Mouse (Mus musculus): ENCODE measurements at regions not wholly inside any gene's neighbourhood (a gene's known extent, or its start where the extent isn't known, plus 50 kb on each side); places are given as distances from the start of the nearest gene placed in this dataset.

DNA sequence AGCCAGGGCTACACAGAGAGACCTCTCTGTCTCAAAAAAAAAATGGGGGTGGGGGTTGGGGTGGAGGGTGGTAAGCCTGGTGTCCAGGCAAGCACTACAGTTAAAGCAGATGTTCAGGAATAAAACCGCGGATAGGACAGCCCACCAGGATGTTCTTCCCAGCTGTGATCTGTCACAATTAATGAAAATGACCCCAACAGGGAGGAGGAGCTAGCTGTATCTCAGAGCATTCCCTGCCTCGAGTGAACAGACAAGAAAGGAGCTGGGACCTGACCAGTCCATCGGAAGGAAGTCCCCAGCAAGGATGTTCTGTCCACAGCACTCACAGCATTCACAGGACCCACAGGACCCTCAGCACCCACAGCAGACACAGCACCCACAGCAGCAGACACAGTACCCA is 80.4 kb downstream of the Utp6 start:
- Histone ChIP-seq H3K9me3 (ENCODE audit: control insufficient read depth, low read length) (no peaks in the 10 kb centered on the region), H3K27me3 (ENCODE audit: control insufficient read depth, insufficient read depth, low read length) (no peaks in the 10 kb centered on the region), H3K27ac (ENCODE audit: low read depth, low read length) (no peak overlapping the region), H3K9ac (ENCODE audit: low read length) (no peak overlapping the region), H3K4me2 (ENCODE audit: low read depth) (no peak overlapping the region), H3K36me3 (ENCODE audit: control insufficient read depth, insufficient read depth, low read length) (no peaks in the 10 kb centered on the region), H3K4me1 (ENCODE audit: control insufficient read depth, insufficient read depth, low read length) (no peaks in the 10 kb centered on the region), H3K4me3 (ENCODE audit: low read depth, low read length) (no peak overlapping the region)
- DNase-seq (ENCODE audit: low spot score) (no peak), ATAC-seq (ENCODE audit: insufficient read depth, low FRiP score, low TSS enrichment) (no peak)
- 68% methylated on average over 4 of the region's 4 CpGs for WGBS

DNA sequence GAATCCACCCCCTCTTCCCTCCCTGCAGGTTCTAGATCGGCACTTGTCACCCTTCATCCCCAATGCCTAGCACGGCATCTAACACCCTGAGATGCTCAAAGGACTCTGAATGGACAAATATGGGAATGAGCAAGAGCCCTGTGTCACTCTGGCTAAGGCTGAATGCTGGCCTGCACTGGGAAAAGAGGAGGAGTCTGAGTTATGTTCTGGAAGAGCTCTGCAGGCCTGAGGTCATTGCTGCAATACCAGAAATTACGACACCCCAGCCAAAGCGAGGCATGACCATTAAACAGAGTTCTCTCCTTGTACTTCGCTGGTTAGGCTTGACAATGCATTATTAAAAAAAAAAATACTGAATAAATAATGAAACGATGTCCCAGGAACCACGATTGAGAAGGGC is 84.1 kb downstream of the Utp6 start:
- no peaks in the 10 kb centered on the region for H3K9me3 ChIP-seq (ENCODE audit: control insufficient read depth, low read length)

DNA sequence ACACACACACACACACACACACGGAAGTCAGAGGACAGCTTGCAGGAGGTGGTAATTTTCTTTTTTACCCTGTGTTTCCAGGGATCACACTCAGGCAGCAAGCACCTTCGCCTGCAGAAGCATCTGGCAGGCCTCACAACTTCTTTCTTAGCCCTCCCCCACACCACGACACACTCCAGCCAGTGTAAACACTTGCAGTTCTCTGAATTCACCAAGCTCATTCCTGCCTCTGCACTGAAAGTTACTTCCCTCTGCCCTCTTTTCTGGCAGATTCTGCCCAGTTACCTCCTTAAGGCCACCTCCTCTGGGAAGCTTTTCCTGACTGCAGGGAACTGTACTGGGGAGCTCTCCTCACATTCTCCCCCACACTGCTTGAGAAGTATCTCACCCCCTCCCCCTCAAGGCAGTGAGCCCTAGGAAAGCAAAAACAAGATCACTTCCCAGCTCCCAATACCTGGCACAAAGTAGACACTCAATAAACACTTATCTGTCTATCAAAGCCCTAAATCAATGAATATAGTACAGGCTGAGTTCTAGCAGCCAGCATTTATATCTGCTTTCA is 84.9 kb downstream of the Utp6 start:
- no peak for ATAC-seq (ENCODE audit: insufficient read depth, low FRiP score, low TSS enrichment)
- Histone ChIP-seq H3K36me3 (ENCODE audit: control insufficient read depth, insufficient read depth, low read length) (no peaks in the 10 kb centered on the region), H3K4me1 (ENCODE audit: control insufficient read depth, insufficient read depth, low read length) (no peaks in the 10 kb centered on the region), H3K27me3 (ENCODE audit: control insufficient read depth, insufficient read depth, low read length) (no peaks in the 10 kb centered on the region), H3K27ac (ENCODE audit: low read depth, low read length) (no peak overlapping the region), H3K4me2 (ENCODE audit: low read depth) (no peak overlapping the region), H3K4me3 (ENCODE audit: low read depth, low read length) (no peak overlapping the region), H3K9ac (ENCODE audit: low read length) (no peak overlapping the region), H3K9me3 (ENCODE audit: control insufficient read depth, low read length) (no peaks in the 10 kb centered on the region)
- DNase-seq (ENCODE audit: low spot score) = no peak
- WGBS = 58% methylated on average over 3 of the region's 3 CpGs

More for the DNA sequence above, 84.1 kb downstream of the Utp6 start:
- Histone ChIP-seq H3K4me1 (ENCODE audit: control insufficient read depth, insufficient read depth, low read length) (no peaks in the 10 kb centered on the region), H3K9ac (ENCODE audit: low read length) (no peak overlapping the region), H3K27ac (ENCODE audit: low read depth, low read length) (no peak overlapping the region), H3K4me2 (ENCODE audit: low read depth) (no peak overlapping the region), H3K27me3 (ENCODE audit: control insufficient read depth, insufficient read depth, low read length) (no peaks in the 10 kb centered on the region), H3K36me3 (ENCODE audit: control insufficient read depth, insufficient read depth, low read length) (no peaks in the 10 kb centered on the region), H3K4me3 (ENCODE audit: low read depth, low read length) (no peak overlapping the region)
- 81% methylated on average over 7 of the region's 7 CpGs for WGBS
- DNase-seq (ENCODE audit: low spot score) (no peak), ATAC-seq (ENCODE audit: insufficient read depth, low FRiP score, low TSS enrichment) (no peak)

DNA sequence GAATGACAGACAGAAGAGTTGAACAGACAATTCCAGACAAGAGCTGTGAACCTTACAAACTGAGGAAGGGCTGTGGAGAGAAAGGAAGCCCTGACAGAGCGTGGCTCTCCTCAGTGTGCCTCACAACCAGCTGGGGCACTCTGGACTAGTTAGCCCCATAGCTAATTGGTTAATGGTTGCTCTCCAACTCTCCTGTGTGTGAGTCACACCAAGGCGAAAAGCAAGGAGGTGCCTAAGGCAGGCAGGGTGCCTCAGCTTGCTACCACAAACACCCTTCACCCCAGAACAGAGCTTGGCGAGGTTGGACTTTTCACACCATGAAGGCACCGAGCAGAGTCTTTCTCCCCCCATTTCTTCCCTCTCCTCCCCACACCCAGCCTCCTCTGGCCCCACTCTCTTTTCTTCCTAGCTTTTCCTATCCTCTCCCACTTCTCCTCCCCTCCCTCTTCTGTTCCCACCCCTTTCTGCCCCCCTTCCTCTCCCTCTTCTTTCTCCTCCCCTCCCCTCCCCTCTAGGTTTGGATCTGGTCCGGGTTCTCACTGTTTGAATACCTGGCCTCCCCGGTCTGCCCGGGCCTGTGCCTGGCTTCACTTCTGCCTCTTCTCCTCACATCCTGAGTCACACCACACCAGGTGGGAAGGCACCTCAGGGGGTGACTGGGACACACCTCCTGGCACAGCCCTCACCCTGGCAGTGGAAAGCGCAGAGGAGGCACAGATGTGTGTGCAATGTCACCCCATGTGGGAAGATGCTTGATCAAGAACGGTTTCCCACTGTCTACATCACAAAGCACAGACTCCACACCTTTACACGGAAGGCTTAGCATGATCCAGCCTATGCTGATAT is 90.2 kb downstream of the Utp6 start:
- ATAC-seq (ENCODE audit: insufficient read depth, low FRiP score, low TSS enrichment) (no peak), DNase-seq (ENCODE audit: low spot score) (no peak)
- WGBS = 83% methylated on average over 10 of the region's 10 CpGs
- H3K9me3 ChIP-seq (ENCODE audit: control insufficient read depth, low read length) = no peaks in the 10 kb centered on the region
- no peak overlapping the region for H3K4me2 ChIP-seq (ENCODE audit: low read depth)
- H3K36me3 ChIP-seq (ENCODE audit: control insufficient read depth, insufficient read depth, low read length) = no peaks in the 10 kb centered on the region
- H3K27ac ChIP-seq (ENCODE audit: low read depth, low read length) = no peak overlapping the region
- 0 out of 2 replicates have a peak, but pooled peaks cover 3% of the 10 kb centered on the region for H3K4me1 ChIP-seq (ENCODE audit: control insufficient read depth, insufficient read depth, low read length)
- H3K27me3 ChIP-seq (ENCODE audit: control insufficient read depth, insufficient read depth, low read length) = no peaks in the 10 kb centered on the region
- H3K9ac ChIP-seq (ENCODE audit: low read length) = no peak overlapping the region
- H3K4me3 ChIP-seq (ENCODE audit: low read depth, low read length) = no peak overlapping the region

DNA sequence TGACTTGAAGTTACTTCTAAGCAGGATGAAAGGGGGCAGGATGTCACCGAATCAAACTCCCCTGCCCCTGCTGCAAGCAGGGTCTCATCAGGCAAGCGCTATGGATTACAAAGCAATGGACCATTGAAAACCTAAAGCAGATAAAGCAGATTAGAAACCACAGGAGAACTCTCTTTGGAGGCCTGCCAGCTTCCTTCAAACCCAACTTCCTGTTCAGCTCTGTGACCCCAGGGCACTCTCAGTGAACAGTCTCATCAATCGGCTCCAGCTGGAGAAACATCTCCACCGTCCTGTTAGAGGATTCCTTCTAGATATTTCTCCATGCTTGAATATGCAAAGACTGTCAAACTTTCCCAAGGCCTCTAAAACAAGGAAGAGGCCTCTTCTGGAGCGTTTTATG is 92.0 kb downstream of the Utp6 start:
- Histone ChIP-seq H3K9me3 (ENCODE audit: control insufficient read depth, low read length) (no peaks in the 10 kb centered on the region), H3K4me2 (ENCODE audit: low read depth) (no peak overlapping the region), H3K4me1 (ENCODE audit: control insufficient read depth, insufficient read depth, low read length) (0 out of 2 replicates have a peak, but pooled peaks cover 3% of the 10 kb centered on the region), H3K27me3 (ENCODE audit: control insufficient read depth, insufficient read depth, low read length) (no peaks in the 10 kb centered on the region), H3K4me3 (ENCODE audit: low read depth, low read length) (no peak overlapping the region), H3K27ac (ENCODE audit: low read depth, low read length) (no peak overlapping the region), H3K36me3 (ENCODE audit: control insufficient read depth, insufficient read depth, low read length) (no peaks in the 10 kb centered on the region), H3K9ac (ENCODE audit: low read length) (no peak overlapping the region)
- DNase-seq (ENCODE audit: low spot score) (no peak), ATAC-seq (ENCODE audit: insufficient read depth, low FRiP score, low TSS enrichment) (no peak)
- 66% methylated on average over 5 of the region's 5 CpGs for WGBS

DNA sequence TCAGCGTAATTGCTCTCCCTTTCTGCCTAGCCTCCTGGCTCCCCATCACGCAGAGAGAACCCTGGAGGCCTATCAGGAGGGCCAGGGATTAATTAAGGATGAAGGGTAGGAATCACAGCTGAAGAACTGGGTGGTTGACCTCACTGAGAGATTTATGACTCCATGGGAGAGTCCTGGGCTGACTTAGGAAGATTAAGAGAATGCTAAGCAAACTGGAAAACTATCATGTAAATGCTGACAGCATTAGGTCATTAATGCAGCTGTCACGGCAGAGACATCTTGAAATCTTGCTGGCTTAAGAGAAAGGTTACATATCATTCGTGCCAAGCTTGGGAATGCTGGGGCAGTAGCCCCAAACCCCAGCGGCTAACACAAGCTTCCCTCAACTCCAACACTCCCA is 93.2 kb downstream of the Utp6 start:
- 0 out of 2 replicates have a peak, but pooled peaks cover 3% of the 10 kb centered on the region for H3K4me1 ChIP-seq (ENCODE audit: control insufficient read depth, insufficient read depth, low read length)
- H3K9me3 ChIP-seq (ENCODE audit: control insufficient read depth, low read length) = no peaks in the 10 kb centered on the region
- H3K27me3 ChIP-seq (ENCODE audit: control insufficient read depth, insufficient read depth, low read length) = no peaks in the 10 kb centered on the region
- ATAC-seq (ENCODE audit: insufficient read depth, low FRiP score, low TSS enrichment) = no peak
- no peak overlapping the region for H3K9ac ChIP-seq (ENCODE audit: low read length)
- no peak overlapping the region for H3K4me2 ChIP-seq (ENCODE audit: low read depth)
- DNase-seq (ENCODE audit: low spot score) = no peak
- H3K4me3 ChIP-seq (ENCODE audit: low read depth, low read length) = no peak overlapping the region
- no peaks in the 10 kb centered on the region for H3K36me3 ChIP-seq (ENCODE audit: control insufficient read depth, insufficient read depth, low read length)
- no peak overlapping the region for H3K27ac ChIP-seq (ENCODE audit: low read depth, low read length)
- WGBS = 58% methylated on average over 5 of the region's 5 CpGs

DNA sequence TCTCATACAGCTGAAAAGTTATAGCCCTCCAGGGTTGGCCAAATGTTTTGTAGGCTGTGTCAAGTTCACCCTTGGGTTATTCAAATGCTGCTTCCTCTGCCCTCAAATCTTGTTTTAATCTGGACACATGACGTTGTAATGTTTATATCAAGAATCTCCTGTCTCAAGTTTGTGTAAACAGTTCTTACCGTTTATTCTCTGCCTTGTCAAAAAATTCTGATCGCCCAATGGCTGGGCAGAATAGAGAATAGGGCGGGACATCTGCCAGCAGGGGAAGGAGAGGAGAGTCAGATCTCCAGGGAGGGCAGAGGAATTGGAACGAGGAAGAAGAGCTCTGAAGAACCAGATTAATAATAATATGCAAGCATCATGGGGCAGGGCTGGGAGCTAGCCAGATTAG is 97.4 kb downstream of the Utp6 start:
- no peak overlapping the region for H3K4me3 ChIP-seq (ENCODE audit: low read depth, low read length)
- H3K9me3 ChIP-seq (ENCODE audit: control insufficient read depth, low read length) = no peaks in the 10 kb centered on the region
- H3K36me3 ChIP-seq (ENCODE audit: control insufficient read depth, insufficient read depth, low read length) = no peaks in the 10 kb centered on the region
- no peak overlapping the region for H3K9ac ChIP-seq (ENCODE audit: low read length)
- H3K4me2 ChIP-seq (ENCODE audit: low read depth) = no peak overlapping the region
- H3K4me1 ChIP-seq (ENCODE audit: control insufficient read depth, insufficient read depth, low read length) = 0 out of 2 replicates have a peak, but pooled peaks cover 3% of the 10 kb centered on the region
- ATAC-seq (ENCODE audit: insufficient read depth, low FRiP score, low TSS enrichment) (no peak), DNase-seq (ENCODE audit: low spot score) (no peak)
- no peaks in the 10 kb centered on the region for H3K27me3 ChIP-seq (ENCODE audit: control insufficient read depth, insufficient read depth, low read length)
- WGBS = 70% methylated on average over 5 of the region's 5 CpGs
- H3K27ac ChIP-seq (ENCODE audit: low read depth, low read length) = no peak overlapping the region

DNA sequence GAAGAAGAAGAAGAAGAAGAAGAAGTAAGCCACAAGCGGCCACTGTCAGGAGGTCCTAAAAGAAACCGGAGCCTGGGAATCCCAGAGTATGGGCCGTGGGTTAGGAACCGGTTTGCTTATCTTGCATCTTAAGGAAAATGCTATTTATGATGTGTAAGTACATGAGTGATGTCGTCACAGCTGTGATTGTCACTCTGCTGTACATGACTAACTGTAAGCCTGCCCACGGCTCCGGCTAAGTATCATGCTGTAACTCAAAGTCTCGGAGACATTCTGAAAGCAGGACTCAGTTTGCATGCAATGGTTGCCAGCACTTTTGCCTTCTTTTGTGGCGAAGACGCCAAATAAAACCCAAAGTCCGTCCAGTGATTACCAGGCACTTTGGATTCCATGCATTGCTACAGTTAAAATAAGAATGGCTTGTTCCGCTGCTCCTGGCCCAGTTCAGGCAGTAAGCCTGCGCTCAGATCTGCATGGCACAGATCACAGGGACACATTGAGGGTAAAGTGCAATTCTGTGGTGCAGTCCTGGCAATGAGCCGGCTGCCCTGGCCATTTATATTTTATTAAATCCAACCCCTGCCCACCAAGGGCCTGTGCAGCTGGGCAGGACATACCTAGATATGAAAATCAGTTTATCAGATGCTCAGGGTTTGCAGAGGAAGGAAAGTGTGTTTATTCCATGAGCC is 98.6 kb downstream of the Utp6 start:
- WGBS = 90% methylated on average over 14 of the region's 14 CpGs
- no peak for DNase-seq (ENCODE audit: low spot score)
- no peak overlapping the region for H3K4me3 ChIP-seq (ENCODE audit: low read depth, low read length)

More for the DNA sequence above, 98.6 kb downstream of the Utp6 start:
- H3K36me3 ChIP-seq (ENCODE audit: control insufficient read depth, insufficient read depth, low read length) = no peaks in the 10 kb centered on the region
- H3K9ac ChIP-seq (ENCODE audit: low read length) = no peak overlapping the region
- no peaks in the 10 kb centered on the region for H3K9me3 ChIP-seq (ENCODE audit: control insufficient read depth, low read length)
- H3K27me3 ChIP-seq (ENCODE audit: control insufficient read depth, insufficient read depth, low read length) = no peaks in the 10 kb centered on the region
- H3K4me1 ChIP-seq (ENCODE audit: control insufficient read depth, insufficient read depth, low read length) = 0 out of 2 replicates have a peak, but pooled peaks cover 2% of the 10 kb centered on the region
- H3K27ac ChIP-seq (ENCODE audit: low read depth, low read length) = no peak overlapping the region
- ATAC-seq (ENCODE audit: insufficient read depth, low FRiP score, low TSS enrichment) = no peak
- H3K4me2 ChIP-seq (ENCODE audit: low read depth) = no peak overlapping the region

All from neural tube, embryonic 11.5 days (tissue).